17 mouse cellular contexts compared by ENCODE assay signal in genomic region chr4:153784401-153784800, GRCm38 (mm10).
"Had no signal": no experiment of that assay in that cellular context is flagged by ENCODE, and none has a peak within 500 bp of the region (broad histone marks: within the 10 kb centered on the region; RNA-seq: fewer than 3 reads in every experiment).

No protein-coding gene starts in this region.

- H3K4me3 ChIP-seq: left cerebral cortex, adult 2 months; limb, embryonic 12.5 days; liver, embryonic 13.5 days; lung, embryonic 15.5 days; stomach, embryonic 15.5 days had no signal

- H3K4me1 ChIP-seq: liver, embryonic 13.5 days; lung, embryonic 15.5 days; megakaryocyte, embryonic 14.5 days; stomach, embryonic 15.5 days had no signal

- DNase-seq: kidney, adult 18-20 months; kidney, postnatal 10 days; kidney, postnatal 4 days; liver; liver, embryonic 13.5 days; liver, postnatal 0 days; lung, postnatal 14 days; midbrain, embryonic 14.5 days; right cerebral cortex, postnatal 14 days; thymus, adult 2 months; thymus, postnatal 25 days had no signal

- ATAC-seq: liver, postnatal 0 days had no signal

- H3K27me3 ChIP-seq: limb, embryonic 12.5 days; liver, embryonic 13.5 days; lung, embryonic 15.5 days; megakaryocyte, embryonic 14.5 days; stomach, embryonic 15.5 days had no signal

- H3K4me2 ChIP-seq: limb, embryonic 12.5 days; liver, embryonic 13.5 days; lung, embryonic 15.5 days; stomach, embryonic 15.5 days had no signal

- H3K36me3 ChIP-seq: limb, embryonic 12.5 days; liver, embryonic 13.5 days; lung, embryonic 15.5 days; stomach, embryonic 15.5 days had no signal

- H3K9me3 ChIP-seq: limb, embryonic 12.5 days; lung, embryonic 15.5 days; stomach, embryonic 15.5 days had no signal

- H3K27ac ChIP-seq: left cerebral cortex, adult 2 months; limb, embryonic 12.5 days; liver, embryonic 13.5 days; lung, embryonic 15.5 days; macrophage; stomach, embryonic 15.5 days had no signal

- H3K9ac ChIP-seq: limb, embryonic 12.5 days; liver, embryonic 13.5 days; liver, postnatal 0 days; lung, embryonic 15.5 days; stomach, embryonic 15.5 days had no signal
